Mouse (Mus musculus) heart, embryonic 10.5 days (tissue): ENCODE results near the gene Elovl6. TPM values are rescaled to one million over a fixed set of nuclear protein-coding genes. Genes with fewer than 3 reads are reported as not detected.

Experiments
- DNase-seq: peaks from one replicate; pipeline ENCODE4 v3.0.0-alpha.2; 2017; ENCODE audit warnings: low spot score
- H3K27ac ChIP-seq: fragments of 300-500 bp; sonication (generic); 2 replicates; pipeline ENCODE4 v1.5.1; 2016; ENCODE audit warnings: mild to moderate bottlenecking
- H3K27me3 ChIP-seq: fragments of 300-500 bp; sonication (generic); 2 replicates; pipeline ENCODE4 v1.6.1; 2016; ENCODE audit warnings: mild to moderate bottlenecking; ENCODE audit not compliant: poor library complexity, insufficient read depth, severe bottlenecking
- H3K36me3 ChIP-seq: fragments of 300-500 bp; sonication (generic); 2 replicates; pipeline ENCODE4 v1.6.1; 2016; ENCODE audit warnings: mild to moderate bottlenecking, moderate library complexity
- H3K4me1 ChIP-seq: fragments of 300-500 bp; sonication (generic); 2 replicates; pipeline ENCODE4 v1.6.1; 2016; ENCODE audit warnings: mild to moderate bottlenecking
- H3K4me3 ChIP-seq: fragments of 300-500 bp; sonication (generic); 2 replicates; pipeline ENCODE4 v1.5.1; 2016; ENCODE audit warnings: mild to moderate bottlenecking, moderate library complexity
- H3K9me3 ChIP-seq: fragments of 300-500 bp; sonication (generic); 2 replicates; pipeline ENCODE4 v1.6.1; 2016; ENCODE audit warnings: mild to moderate bottlenecking, moderate library complexity
- WGBS: fragments of 180-500 bp; shearing (Covaris S2); methylation state at CpG from one replicate; pipeline ENCODE4 v1.1.7; 2016; 5-methylcytosine and 5-hydroxymethylcytosine counted together
- polyA plus RNA-seq: library from polyadenylated mRNA; unstranded; fragments of >200 nt; fragmentation: Nextera tagmentation; extraction: Ambion mirVana; gene quantifications from 2 replicates; pipeline ENCODE4 v1.2.1, GENCODE M21; 2016

Elovl6 gene
- 24.7 and 35.8 TPM in 2 replicates for polyA plus RNA-seq

GRCm38 (mm10) chr3:129532180-129532864, at the start of gene Elovl6:
Gene Elovl6, plus strand, starts transcription at chr3:129532355.
- peak within 1 kb of the TSS; percentile 85 for H3K4me3 ChIP-seq
- peak within 1 kb of the TSS; percentile 100 for H3K27ac ChIP-seq
- no peaks in the 10 kb centered on the region for H3K27me3 ChIP-seq
- under 1% methylated on average over 35 of the region's 35 CpGs for WGBS
- H3K9me3 ChIP-seq: no peaks in the 10 kb centered on the region
- peaks cover 35% of the 10 kb centered on the region for H3K4me1 ChIP-seq
- peak; percentile 96 for DNase-seq
- H3K36me3 ChIP-seq: no peaks in the 10 kb centered on the region

DNA sequence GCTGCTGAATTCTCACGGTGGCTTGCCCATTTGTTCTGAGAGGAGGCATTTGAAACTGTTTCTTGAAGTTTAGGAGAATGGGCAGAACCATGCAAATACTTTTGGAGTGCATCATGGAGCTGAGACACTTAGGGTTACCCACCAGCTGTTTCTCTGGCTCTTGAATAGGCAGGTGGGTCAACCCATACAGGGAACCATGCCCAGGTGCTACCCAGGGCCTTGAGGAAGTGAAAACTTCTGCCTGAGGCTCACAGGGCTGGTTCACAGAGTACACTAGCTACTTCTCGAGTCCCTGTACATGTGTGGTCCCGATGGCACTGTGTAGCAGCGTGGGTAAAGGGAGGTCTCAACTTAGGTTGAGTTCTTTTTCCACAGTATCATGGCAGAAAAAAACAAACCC, 43.4 kb upstream of the Elovl6 start:
- H3K36me3 ChIP-seq: no peaks in the 10 kb centered on the region
- H3K27ac ChIP-seq: no peak overlapping the region
- 81% methylated on average over 4 of the region's 4 CpGs for WGBS

DNA sequence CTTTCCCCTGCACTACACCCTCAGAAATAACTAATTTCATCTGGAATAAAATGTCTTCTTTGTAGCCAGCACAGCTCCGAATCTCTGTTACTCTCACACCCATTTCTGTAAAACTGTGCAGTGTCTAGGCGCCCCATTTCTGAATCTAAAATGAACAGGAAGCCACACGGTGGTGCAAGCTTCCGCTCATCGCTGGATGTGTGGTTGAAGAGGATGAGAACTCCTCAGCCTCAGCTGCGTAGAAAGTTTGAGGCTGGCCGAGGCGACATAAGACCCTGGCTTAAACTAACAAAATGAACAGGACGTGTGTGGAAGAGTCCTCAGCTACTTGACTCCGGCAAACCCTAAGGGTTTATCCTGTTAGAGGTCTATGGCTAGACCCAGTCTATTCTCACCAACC, 38.0 kb upstream of the Elovl6 start:
- no peaks in the 10 kb centered on the region for H3K27me3 ChIP-seq
- 85% methylated on average over 10 of the region's 10 CpGs for WGBS
- DNase-seq: no peak
- H3K27ac ChIP-seq: no peak overlapping the region
- H3K9me3 ChIP-seq: no peaks in the 10 kb centered on the region
- no peaks in the 10 kb centered on the region for H3K36me3 ChIP-seq
- H3K4me1 ChIP-seq: no peaks in the 10 kb centered on the region
- no peak overlapping the region for H3K4me3 ChIP-seq

More for the DNA sequence above, 43.4 kb upstream of the Elovl6 start:
- H3K4me1 ChIP-seq: no peaks in the 10 kb centered on the region
- no peaks in the 10 kb centered on the region for H3K9me3 ChIP-seq
- no peak for DNase-seq
- no peak overlapping the region for H3K4me3 ChIP-seq
- no peaks in the 10 kb centered on the region for H3K27me3 ChIP-seq

DNA sequence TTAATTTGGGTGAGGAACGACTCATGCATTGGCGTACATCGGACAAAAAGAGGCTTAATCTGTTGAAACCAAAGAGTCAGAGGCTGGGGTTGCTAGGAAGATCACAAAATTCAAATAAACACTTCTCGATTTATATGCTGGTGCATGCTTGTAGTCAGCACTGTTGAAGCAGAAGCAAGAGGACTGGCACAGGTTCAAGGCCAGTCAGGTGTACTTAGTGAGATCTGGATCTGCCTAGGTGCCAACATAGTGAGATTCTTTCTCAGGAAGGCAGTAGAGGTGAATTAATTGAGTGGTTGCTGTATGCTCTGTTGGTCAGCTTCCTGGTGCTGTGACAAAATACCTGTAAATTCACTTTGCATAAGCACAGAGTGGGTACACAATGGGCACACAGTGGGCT, 37.4 kb upstream of the Elovl6 start:
- no peak for DNase-seq
- Histone ChIP-seq H3K4me3 (no peak overlapping the region), H3K36me3 (no peaks in the 10 kb centered on the region), H3K27ac (no peak overlapping the region), H3K27me3 (no peaks in the 10 kb centered on the region), H3K9me3 (no peaks in the 10 kb centered on the region), H3K4me1 (no peaks in the 10 kb centered on the region)
- 88% methylated on average over 4 of the region's 4 CpGs for WGBS

DNA sequence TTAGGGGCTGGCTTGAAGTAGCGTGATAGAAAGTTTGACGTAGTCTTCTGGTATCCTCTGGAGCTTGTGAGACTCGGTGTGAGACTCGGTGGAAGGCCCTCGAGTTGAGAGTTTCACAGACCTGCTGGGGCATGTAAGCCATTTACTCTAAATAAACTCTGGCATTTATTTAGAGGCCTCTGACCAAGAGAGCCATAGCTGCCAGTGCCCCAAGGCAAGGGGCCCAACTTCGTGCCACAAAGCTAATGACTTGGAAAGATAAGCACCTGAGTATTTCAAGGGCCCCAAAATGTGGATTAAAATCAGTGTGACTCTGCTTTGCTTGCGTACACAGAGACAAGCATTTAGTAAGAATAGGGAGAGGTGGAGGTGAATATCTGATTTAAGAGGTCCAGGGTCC, 28.4 kb upstream of the Elovl6 start:
- no peak for DNase-seq

GRCm38 (mm10) chr3:129504928-129505327, 27.2 kb upstream of the Elovl6 start:
- Histone ChIP-seq H3K4me1 (no peaks in the 10 kb centered on the region), H3K4me3 (no peak overlapping the region), H3K27ac (no peak overlapping the region), H3K9me3 (no peaks in the 10 kb centered on the region), H3K36me3 (no peaks in the 10 kb centered on the region), H3K27me3 (no peaks in the 10 kb centered on the region)
- 73% methylated on average over 6 of the region's 6 CpGs for WGBS
- no peak for DNase-seq

More for the DNA sequence above, 28.4 kb upstream of the Elovl6 start:
- Histone ChIP-seq H3K27ac (no peak overlapping the region), H3K4me1 (no peaks in the 10 kb centered on the region), H3K9me3 (no peaks in the 10 kb centered on the region), H3K4me3 (no peak overlapping the region), H3K27me3 (no peaks in the 10 kb centered on the region), H3K36me3 (no peaks in the 10 kb centered on the region)
- 76% methylated on average over 7 of the region's 7 CpGs for WGBS

DNA sequence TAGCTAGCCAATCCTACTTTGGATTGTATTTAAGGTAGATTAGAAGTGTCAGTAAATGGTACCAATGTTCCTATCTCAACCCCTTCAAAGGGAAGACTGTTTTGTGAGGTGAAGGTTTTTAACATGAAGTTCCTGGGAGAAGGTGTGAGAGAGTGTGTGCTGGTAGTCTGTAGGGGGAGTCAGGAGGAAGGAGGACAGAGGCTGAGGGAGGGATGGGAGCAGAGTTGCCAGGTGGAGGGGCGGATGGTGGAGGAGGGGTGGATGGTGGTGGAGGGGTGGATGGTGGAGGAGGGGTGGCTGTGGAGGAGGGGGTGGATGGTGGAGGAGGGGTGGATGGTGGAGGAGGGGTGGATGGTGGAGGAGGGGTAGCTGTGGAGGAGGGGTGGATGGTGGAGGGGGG, 24.4 kb upstream of the Elovl6 start:
- no peak overlapping the region for H3K27ac ChIP-seq
- no peaks in the 10 kb centered on the region for H3K9me3 ChIP-seq
- H3K4me1 ChIP-seq: no peaks in the 10 kb centered on the region
- WGBS: 90% methylated on average over 1 of the region's 1 CpGs
- H3K36me3 ChIP-seq: no peaks in the 10 kb centered on the region
- DNase-seq: no peak
- no peaks in the 10 kb centered on the region for H3K27me3 ChIP-seq
- no peak overlapping the region for H3K4me3 ChIP-seq

- Histone ChIP-seq H3K27ac (no peak overlapping the region), H3K4me3 (no peak overlapping the region), H3K9me3 (no peaks in the 10 kb centered on the region), H3K4me1 (no peaks in the 10 kb centered on the region), H3K36me3 (no peaks in the 10 kb centered on the region), H3K27me3 (no peaks in the 10 kb centered on the region)
- DNase-seq: no peak
Measured at GRCm38 (mm10) chr3:129508571-129508970, 23.6 kb upstream of the Elovl6 start.

- no peak overlapping the region for H3K4me3 ChIP-seq
- no peaks in the 10 kb centered on the region for H3K36me3 ChIP-seq
- H3K27me3 ChIP-seq: no peaks in the 10 kb centered on the region
- H3K27ac ChIP-seq: no peak overlapping the region
- no peaks in the 10 kb centered on the region for H3K4me1 ChIP-seq
- 89% methylated on average over 10 of the region's 10 CpGs for WGBS
- no peak for DNase-seq
- H3K9me3 ChIP-seq: no peaks in the 10 kb centered on the region
Measured at GRCm38 (mm10) chr3:129509725-129510124, 22.4 kb upstream of the Elovl6 start.

DNA sequence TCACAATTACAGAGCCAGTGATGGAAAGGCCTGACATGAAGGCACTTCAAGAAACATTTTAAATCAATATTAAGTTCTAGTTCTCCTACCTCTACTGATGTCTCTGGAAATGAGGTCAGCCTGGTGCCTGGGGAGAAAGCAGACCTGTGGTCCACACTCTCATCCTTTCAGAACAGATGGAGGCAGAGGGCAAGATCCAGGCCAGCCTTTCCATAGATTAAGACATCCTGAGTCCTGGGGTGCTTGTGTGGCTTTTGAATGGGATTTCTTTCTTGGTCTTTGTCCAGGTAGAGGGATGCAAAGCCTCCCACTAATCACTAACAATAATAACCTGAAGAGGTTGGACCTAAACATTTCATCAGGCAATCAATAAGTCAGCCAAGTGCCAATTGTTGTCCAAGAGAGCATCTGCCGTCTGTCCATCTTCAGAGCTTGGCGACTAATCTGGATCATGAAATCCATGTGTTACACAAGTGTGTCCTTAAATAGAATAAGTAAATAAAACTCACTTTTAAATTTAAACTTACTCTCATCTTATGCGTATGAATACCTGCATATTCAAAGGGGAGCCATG, 16.2 kb upstream of the Elovl6 start:
- Histone ChIP-seq H3K9me3 (no peaks in the 10 kb centered on the region), H3K4me1 (no peaks in the 10 kb centered on the region), H3K27me3 (no peaks in the 10 kb centered on the region), H3K27ac (no peak overlapping the region), H3K4me3 (no peak overlapping the region), H3K36me3 (no peaks in the 10 kb centered on the region)
- 85% methylated on average over 3 of the region's 3 CpGs for WGBS
- DNase-seq: no peak

GRCm38 (mm10) chr3:129520499-129520898, 11.7 kb upstream of the Elovl6 start:
- Histone ChIP-seq H3K36me3 (no peaks in the 10 kb centered on the region), H3K4me3 (no peak overlapping the region), H3K9me3 (no peaks in the 10 kb centered on the region), H3K27me3 (no peaks in the 10 kb centered on the region), H3K4me1 (no peaks in the 10 kb centered on the region), H3K27ac (no peak overlapping the region)
- DNase-seq: no peak
- 73% methylated on average over 4 of the region's 4 CpGs for WGBS

GRCm38 (mm10) chr3:129523456-129524143, 8.6 kb upstream of the Elovl6 start:
- 79% methylated on average over 10 of the region's 10 CpGs for WGBS
- no peaks in the 10 kb centered on the region for H3K27me3 ChIP-seq

DNA sequence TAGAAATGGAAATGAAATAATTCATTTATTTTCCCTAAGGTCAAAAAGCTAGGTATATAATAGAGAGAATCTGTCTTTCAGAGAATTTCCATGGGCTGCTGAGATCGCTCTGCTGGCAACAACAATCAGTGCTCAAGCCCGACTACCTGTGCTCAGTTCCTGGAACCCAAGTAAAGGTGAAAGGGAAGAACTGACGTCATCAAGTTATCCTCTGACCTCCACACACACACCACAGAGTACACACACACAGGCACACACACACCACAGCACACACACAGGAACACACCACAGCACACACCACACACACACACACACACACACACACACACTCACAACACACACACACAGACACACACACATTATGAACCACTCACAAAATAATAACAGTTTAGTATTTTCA, 5.1 kb upstream of the Elovl6 start:
- H3K27ac ChIP-seq: no peak overlapping the region
- no peak for DNase-seq
- no peak overlapping the region for H3K4me3 ChIP-seq
- H3K9me3 ChIP-seq: no peaks in the 10 kb centered on the region
- peaks cover 6% of the 10 kb centered on the region for H3K4me1 ChIP-seq
- no peaks in the 10 kb centered on the region for H3K27me3 ChIP-seq
- no peaks in the 10 kb centered on the region for H3K36me3 ChIP-seq
- 88% methylated on average over 3 of the region's 3 CpGs for WGBS

More at GRCm38 (mm10) chr3:129523456-129524143, 8.6 kb upstream of the Elovl6 start:
- no peak overlapping the region for H3K27ac ChIP-seq
- no peak for DNase-seq
- H3K9me3 ChIP-seq: no peaks in the 10 kb centered on the region
- H3K4me1 ChIP-seq: no peaks in the 10 kb centered on the region
- no peak overlapping the region for H3K4me3 ChIP-seq
- no peaks in the 10 kb centered on the region for H3K36me3 ChIP-seq
